Mouse (Mus musculus) brain, embryonic 14.5 days (tissue): ENCODE measurements at regions not wholly inside any gene's neighbourhood (a gene's known extent, or its start where the extent isn't known, plus 50 kb on each side); places are given as distances from the start of the nearest gene placed in this dataset.

Experiments
- CTCF ChIP-seq: fragments of 200-500 bp; IDR thresholded peaks from 2 replicates; pipeline ENCODE4 v1.5.1; 2012; ENCODE audit warnings: inconsistent platforms, mild to moderate bottlenecking, moderate library complexity, borderline replicate concordance; ENCODE audit not compliant: insufficient read depth, insufficient read length; ENCODE audit errors: extremely low read depth
- POLR2A ChIP-seq: fragments of 200-500 bp; IDR thresholded peaks from 2 replicates; pipeline ENCODE4 v1.6.1; 2012; ENCODE audit warnings: mild to moderate bottlenecking, inconsistent platforms, borderline replicate concordance; ENCODE audit not compliant: poor library complexity, insufficient read depth, insufficient read length, severe bottlenecking; ENCODE audit errors: extremely low read depth

DNA sequence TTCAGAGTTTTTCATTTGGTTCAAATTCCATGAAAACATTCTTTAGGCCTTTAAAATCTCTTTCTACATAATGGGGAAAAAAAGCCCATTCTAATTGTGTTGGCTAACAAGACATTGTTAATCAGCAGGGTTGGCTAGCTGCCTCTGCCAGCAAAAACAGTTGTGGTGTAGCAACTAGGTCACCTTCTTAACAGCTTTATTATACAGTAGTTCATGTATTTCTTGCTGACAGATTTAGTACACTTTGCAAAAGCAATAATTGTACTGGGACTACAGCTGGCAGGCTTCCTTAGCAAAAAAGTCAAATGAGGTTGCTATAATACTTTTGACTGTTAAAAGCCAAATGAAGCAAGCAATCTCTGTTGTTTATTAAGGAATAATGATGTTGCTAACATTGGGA, 1454.8 kb downstream of the Sis start:
- no peak for TF ChIP-seq POLR2A
- no peak for TF ChIP-seq CTCF
